Mouse (Mus musculus) liver, adult (tissue): ENCODE results near the gene Dkkl1.

ENCODE experiments used
- GATA4 ChIP-seq: IDR thresholded peaks from 2 replicates; pipeline ENCODE4 v1.6.1; 2014; ENCODE audit warnings: mild to moderate bottlenecking, low read length; ENCODE audit not compliant: insufficient replicate concordance

The Dkkl1 gene

GRCm38 (mm10) chr7:45233580-45234332 lies 21.8 kb upstream of the Dkkl1 start:
- TF ChIP-seq GATA4 = no peak

- TF ChIP-seq GATA4 = no peak
Observed at GRCm38 (mm10) chr7:45232716-45233465, 20.9 kb upstream of the Dkkl1 start.

DNA sequence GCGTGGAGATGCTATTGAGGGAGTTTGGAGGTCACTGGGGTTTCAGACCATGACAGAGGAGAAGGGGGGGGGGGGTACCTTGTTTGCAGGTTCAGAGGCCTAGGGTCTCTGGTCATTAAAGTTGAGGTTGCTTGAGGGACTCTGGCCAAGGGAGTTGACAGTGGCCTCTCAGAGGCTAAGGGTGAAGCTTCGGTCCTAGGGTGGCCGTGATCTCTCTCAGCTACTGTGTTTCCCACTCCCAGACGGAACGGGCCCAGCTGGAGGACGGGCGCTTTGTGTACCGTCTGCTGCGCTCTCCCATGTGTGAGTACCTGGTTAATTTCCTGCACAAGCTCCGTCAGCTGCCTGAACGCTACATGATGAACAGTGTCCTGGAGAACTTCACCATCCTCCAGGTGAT lies 20.0 kb upstream of the Dkkl1 start:
- TF ChIP-seq GATA4 = no peak

GRCm38 (mm10) chr7:45231192-45231591 lies 19.2 kb upstream of the Dkkl1 start:
- TF ChIP-seq GATA4 = no peak

DNA sequence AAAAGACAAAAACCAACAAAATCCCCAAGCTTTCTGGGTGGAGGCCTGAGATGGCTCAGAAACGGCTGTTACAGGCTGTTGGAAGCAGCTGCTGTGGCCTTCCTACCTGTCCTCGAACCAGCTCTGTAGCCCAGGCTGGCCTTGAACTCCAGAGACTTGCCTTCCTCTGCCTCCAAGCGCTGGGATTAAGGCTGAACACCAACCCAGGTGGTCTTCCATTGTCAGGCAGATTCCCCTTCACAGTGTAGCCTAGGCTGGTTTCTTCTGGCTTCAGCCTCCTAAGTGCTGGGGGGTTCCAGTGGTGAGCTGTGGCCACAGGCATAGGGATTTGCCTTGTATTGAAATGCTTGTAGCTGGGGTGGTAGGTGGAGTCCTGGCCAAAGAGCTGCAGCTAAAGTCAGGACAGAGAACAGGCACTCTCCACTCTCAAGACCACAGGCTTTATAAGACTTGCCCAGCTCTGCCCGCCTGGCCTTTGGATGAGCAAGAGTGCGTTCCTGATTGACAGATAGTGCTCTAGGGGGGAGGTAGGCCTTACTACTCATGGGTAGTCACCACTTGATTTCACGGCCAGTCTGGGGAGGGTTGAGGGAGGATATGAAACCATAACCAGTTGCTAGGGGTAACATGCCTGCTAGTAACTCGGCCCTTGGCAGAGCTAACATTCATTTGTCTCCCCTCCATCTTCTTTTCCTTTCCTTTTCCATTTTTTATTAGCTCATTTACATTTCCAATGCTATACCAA lies 17.7 kb upstream of the Dkkl1 start:
- no peak for TF ChIP-seq GATA4

DNA sequence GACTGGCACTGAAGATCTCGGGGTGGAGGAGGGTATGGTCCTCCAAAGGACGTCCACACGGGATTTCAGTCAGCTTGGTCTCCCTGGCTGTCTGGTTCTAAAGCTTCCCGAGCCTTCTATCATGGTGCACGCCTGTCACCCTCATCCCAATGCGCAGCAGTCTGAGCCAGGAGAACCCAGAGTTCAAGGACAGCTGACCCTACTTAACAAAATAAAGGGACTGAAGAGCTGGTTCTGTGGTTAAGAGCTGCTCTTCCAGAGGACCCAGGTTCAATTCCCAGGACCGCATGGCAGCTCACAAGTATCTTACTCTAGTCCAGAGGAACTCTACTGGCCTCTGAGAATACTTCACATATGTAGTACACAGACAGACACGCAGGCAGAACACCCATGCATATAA lies 17.1 kb upstream of the Dkkl1 start:
- TF ChIP-seq GATA4 = no peak

GRCm38 (mm10) chr7:45228548-45228947 lies 16.6 kb upstream of the Dkkl1 start:
- TF ChIP-seq GATA4 = no peak

GRCm38 (mm10) chr7:45226421-45226820 lies 14.5 kb upstream of the Dkkl1 start:
- no peak for TF ChIP-seq GATA4

- TF ChIP-seq GATA4 = no peak
Observed at GRCm38 (mm10) chr7:45224826-45225225, 12.9 kb upstream of the Dkkl1 start.

GRCm38 (mm10) chr7:45221680-45222079 lies 9.7 kb upstream of the Dkkl1 start:
- no peak for TF ChIP-seq GATA4

DNA sequence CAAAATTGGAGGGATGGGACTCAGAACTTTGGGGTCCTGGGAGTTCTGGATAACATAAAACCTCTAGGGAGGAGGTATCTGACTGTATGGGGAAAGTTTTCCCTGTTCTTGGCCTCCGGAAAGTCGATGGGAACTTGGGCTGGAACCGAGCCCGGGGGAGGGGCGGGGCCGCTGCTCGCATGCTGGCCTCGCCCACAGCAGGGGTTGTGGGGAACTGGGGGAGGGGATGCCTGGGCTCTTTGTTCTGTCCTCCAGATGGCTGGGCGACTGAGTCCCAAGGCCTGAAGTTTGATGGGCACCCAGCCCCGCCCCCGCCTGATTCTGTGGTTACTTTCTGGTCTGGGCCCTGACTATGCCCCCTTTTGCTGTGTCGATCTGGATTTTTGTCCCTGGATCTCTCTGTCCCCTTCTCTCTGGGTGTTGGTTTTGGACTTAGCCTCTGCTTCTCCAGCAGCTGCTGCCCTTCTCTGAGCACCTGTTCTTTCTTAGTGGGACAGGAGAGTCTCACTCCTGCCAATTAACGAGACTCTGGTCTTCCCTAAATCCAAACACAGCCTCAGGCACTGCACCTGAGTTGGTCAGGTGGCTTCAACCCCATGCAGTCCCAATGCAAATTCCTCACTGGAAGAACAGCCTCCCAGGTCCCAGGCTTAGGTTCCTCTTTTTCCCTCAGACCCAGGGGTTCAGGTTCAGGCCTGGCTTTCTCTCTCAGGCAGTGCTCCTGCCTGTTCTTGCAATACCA lies 4.7 kb upstream of the Dkkl1 start:
- no peak for TF ChIP-seq GATA4

DNA sequence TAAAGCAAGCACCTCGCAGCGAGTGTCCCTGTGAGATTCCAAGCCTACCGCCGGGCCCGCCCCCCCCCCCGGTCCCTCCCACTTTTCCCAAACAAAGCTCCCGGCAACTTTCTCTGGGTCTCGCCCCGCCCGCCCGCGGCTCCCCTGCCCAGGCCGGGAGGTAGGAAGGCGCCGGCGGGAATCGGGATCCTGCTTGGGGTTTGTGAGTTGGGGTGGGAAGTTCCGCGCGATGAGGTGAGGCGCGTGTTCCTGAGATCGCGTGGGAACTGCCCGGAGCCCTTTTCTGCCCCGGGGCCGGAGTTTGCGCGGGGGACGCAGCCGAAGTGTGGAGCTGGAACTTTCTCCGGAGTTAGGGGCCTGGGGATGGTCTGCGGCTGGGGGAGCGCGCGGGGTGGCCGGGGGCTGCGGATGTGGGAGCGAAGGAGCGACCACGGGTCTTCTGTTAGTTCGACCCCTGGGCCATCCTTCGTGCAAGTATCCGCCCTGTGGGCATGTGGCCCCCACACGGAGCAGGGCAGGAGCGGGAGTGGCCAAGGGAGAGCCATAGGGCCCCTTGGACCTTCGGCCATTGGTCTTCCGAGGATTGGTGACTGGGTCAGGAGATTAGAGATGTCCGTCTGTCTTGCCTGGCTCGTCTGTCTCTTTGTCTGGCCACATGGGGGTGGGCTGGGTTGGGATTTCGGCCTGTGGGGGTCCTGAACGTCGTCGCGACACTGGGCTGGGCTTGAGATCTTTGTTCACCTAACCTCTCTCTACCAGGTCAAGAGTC lies 3.9 kb upstream of the Dkkl1 start, which contains the start of gene Tead2:
Tead2 (plus strand) TSS at position 81 of the 769 bp plus-strand sequence.
- no peak for TF ChIP-seq GATA4

- no peak for TF ChIP-seq GATA4
Observed at GRCm38 (mm10) chr7:45213708-45214107, 1.8 kb upstream of the Dkkl1 start.

DNA sequence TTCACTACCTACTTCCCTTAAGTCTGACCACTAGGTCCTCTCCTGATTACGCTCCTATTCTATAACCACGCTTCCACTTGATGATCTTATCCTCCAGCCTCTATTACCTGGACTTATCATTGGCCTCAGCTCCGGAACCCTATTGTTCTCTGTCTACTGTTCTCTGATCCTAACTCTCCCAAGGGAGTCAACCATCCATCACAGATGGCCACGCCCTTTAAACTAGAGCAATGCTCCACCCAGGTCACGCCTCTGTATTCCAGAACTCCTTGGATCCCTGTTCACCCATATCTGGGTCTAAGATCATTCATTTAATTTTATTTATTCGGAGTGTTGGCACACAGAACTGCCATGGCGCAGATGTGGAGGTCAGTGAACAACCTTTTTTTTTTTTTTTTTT lies 409 bp upstream of the Dkkl1 start:
- TF ChIP-seq GATA4 = no peak

DNA sequence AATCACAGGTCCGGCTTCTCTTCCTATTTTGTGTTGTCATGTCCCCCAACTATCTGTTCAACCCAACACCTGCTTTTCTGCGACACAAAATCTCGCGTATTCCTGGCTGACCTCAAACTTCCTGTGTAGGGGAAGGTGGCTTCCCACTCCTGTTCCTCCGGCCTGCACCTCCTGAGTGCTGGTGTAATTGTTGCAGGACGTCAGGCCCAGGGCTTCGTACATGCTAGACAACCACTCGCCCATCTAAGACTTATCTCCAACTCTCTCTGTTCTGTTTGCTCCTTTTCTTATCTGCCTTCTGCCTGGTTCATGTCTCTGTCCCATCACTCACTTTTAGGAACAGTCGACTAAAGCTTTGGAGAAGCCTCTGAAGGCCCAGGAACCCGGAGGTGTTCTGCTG lies 877 bp downstream of the Dkkl1 start:
- TF ChIP-seq GATA4 = no peak

GRCm38 (mm10) chr7:45208260-45208659 lies 3.7 kb downstream of the Dkkl1 start:
- no peak for TF ChIP-seq GATA4
